Mouse (Mus musculus): ENCODE measurements around the gene Gm49394.

Gene Gm49394

GRCm38 (mm10) chr7:142669751-142670625, at the start of gene Gm49394:
Gene Gm49394 (minus strand): TSS chr7:142669942.
- DNase-seq (ENCODE audit: low spot score in 2 of 2): no peak

- DNase-seq (ENCODE audit: low spot score in 2 of 2): peak; percentile 17 to 19
Observed at GRCm38 (mm10) chr7:142714783-142715498, 45.2 kb upstream of the Gm49394 start.

DNA sequence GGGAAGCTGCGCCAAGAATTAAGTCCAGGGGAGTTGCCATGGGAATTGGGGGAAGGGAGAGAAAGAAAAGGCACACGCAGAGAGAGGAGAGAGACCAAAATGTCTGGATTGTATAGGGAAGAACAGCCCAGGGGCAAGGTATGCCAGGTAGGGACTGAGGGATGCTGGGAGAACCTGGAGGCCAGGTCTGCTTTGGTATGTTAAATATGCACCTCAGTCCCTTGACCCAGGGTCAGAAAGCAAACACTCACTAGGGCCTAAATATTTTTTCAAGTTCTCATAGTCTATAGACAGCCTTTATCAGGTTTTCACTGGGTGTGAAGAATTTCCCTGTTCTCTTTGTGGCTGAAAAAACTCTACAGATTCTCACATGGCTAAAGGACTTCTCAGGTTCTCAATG, 37.1 kb upstream of the Gm49394 start:
- no peak for DNase-seq (ENCODE audit: low spot score in 2 of 2)

DNA sequence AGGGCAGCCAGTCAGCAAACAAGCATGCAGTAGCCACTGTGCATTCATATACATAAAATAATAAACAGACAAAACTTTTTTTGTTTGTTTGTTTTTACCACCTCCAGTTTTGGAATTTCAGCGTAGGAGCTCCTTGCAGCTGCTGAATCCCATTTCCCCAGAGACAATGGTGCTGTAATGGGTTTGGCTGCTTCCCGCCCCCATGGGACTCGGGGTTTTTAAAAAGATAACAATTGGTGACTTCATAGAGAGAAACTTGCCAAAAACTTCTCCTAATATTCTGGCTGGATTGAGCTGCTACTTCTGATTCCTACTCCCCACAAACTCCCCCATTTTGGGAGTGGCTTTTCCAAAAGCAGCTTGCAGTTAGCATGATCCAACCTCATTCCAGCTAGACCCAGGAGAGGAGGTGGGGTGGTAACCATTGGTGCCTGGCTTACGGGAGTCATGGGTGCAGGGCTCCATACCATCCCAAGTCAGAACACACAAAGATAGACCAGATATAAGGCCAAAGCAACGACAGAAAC, 29.7 kb upstream of the Gm49394 start:
- DNase-seq (ENCODE audit: low spot score in 2 of 2): no peak

- no peak for DNase-seq (ENCODE audit: low spot score in 2 of 2)
Observed at GRCm38 (mm10) chr7:142678611-142679010, 8.9 kb upstream of the Gm49394 start.

DNA sequence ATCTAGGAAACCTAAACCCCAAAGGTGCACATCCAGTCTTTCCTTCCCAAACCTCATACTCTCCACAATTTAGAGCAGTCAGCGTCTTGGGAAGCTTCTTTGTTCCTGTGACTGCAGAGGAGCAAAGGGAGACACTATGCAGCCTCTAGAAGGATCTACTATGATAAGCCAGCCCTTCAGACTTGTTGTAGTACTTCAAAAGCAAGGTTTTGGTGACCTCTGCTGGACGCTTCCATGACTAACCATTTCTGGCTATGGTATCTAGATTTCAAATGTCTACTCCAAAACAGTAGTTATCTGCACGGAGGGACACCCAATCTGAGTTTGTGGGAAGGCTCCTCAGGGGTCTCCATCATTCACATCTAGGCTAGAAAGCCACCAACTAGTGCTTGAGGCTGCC, 5.9 kb upstream of the Gm49394 start:
- DNase-seq (ENCODE audit: low spot score in 2 of 2): no peak

DNA sequence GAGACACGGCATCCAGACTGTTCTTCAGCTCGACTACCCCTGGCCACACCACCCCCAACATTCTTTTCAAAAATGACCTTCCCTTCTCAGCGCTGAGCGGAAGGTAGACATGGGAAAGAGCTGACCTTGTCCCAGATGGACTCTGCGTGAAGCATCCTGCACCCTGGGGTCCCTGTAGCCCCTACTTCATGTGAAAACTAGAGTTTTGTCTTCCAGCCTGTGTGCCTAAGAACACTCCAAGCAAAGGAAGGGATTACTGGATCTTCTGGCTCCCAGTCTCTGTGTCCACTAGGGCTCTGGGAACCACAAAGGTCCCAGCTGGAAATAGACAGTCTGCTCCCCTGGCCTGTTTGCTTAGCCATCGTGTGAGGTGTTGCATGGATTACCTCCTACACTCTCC, 5.4 kb upstream of the Gm49394 start:
- no peak for DNase-seq (ENCODE audit: low spot score in 2 of 2)

DNA sequence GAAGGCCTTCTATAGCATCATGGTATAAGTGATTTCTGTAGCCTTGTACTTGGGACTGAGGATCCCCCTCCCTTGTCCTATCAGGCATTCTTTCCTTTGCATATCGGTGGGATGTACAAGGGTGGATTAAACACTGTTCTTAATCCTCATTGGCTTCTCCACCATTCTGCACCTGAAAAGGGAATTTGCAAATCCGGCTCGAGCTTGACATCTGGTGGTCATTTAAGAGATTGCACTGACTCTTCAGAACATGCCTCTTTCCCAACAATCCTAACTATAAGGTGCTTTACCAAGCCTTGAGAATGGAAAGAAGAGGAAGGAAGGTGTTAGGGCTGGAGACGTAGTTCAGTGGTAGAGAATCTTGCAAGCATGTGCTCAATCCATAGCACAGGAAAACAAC, 2.4 kb upstream of the Gm49394 start:
- DNase-seq (ENCODE audit: low spot score in 2 of 2): no peak

DNA sequence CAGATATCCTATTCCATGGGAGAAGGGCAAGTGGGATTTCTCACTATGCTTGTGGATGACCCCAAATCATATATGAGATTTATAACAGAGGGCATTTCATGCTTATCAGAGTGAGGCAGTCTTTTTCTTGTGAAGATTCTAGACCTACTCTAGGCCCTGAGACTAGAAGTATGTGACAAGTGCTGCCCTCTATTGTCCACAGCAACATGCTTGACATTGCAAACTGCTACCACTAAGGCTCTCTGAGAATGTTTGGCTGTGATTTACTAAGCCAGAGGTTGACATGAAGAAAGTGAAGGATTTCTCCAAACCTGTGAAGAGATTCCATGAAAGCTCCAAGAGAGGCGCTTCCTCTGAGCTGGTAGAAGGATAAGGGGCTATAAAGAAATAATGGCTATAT, 1.3 kb upstream of the Gm49394 start:
- no peak for DNase-seq (ENCODE audit: low spot score in 2 of 2)

DNA sequence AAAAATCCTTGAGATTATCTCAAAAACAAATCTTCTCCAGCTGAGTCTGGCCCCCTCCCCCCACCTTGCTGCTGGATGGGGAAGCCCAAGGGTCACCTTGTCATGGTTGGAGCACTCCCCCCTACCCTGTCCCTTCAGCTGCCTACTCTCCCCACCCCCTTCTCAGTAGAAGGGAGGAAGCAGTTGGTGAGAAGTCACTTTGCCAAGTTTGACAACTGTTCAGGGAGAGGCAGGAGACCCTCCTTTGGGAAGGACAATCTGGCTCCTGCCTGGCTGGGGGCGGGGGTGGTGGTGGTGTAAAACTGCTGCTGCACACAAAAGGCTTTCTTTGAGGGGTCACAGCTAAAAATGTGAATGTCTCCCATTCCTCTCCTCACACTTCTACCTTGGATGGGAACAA, 1.4 kb downstream of the Gm49394 start:
- DNase-seq (ENCODE audit: low spot score in 2 of 2): no peak

DNA sequence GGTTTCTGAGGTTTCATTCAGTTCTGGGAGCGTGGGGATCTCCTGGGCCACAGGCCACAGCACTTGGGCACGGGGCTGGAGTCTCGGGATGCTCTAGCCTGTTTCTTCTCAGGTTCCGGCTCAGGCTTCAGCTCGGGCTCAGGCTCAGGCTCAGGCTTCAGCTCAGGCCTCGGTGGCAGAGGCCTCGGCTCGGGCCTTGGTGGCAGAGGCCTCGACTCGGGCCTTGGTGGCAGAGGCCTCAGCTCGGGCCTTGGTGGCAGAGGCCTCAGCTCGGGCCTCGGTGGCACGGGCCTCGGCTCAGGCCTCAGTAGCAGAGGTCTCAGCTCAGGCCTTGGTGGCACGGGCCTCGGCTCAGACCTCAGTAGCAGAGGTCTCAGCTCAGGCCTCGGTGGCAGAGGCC, 2.2 kb downstream of the Gm49394 start:
- no peak for DNase-seq (ENCODE audit: low spot score in 2 of 2)

DNA sequence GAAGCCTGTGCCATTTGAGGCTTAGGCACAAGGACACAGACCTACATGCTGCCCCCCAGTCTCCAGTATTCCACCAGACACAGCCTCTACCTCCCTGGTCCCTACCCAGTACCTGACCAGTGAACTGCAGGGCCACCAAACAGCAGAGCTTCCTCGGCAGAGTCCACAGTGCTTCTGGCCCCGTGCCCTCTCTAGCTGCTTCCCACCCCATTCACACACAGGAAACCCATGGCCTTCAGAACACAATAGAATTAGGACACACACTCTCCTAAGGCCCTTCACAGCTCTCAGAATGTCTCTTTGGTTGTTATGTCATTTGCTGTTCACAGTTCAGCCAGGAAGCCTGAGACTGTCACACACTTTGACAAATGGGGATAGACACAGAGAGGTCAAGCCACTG, 3.1 kb downstream of the Gm49394 start, which contains the start of gene Igf2:
Gene Igf2, minus strand, starts transcription at position 158 of the 400 bp plus-strand sequence.
- DNase-seq (ENCODE audit: low spot score in 2 of 2): no peak

DNA sequence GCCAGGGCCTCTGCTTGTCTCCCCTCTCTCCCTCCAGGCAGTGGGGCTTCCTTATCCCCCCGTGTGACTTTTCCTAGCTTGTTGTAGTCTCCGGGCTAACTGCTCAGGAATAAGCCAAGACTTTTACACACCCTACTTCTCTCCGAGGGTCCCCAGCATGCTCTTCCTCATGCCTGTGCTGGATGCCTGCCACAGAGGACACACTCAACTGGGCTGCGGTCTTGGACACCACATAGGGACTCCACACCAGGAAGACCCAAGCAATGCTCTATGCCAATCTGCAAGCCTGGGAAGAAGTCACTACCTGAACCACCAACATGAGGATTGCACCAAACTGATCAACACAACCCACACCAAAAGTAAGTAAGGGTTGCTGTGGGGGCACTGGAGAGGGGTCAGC, 3.6 kb downstream of the Gm49394 start:
- no peak for DNase-seq (ENCODE audit: low spot score in 2 of 2)

GRCm38 (mm10) chr7:142665364-142665763, 4.4 kb downstream of the Gm49394 start:
- no peak for DNase-seq (ENCODE audit: low spot score in 2 of 2)

DNA sequence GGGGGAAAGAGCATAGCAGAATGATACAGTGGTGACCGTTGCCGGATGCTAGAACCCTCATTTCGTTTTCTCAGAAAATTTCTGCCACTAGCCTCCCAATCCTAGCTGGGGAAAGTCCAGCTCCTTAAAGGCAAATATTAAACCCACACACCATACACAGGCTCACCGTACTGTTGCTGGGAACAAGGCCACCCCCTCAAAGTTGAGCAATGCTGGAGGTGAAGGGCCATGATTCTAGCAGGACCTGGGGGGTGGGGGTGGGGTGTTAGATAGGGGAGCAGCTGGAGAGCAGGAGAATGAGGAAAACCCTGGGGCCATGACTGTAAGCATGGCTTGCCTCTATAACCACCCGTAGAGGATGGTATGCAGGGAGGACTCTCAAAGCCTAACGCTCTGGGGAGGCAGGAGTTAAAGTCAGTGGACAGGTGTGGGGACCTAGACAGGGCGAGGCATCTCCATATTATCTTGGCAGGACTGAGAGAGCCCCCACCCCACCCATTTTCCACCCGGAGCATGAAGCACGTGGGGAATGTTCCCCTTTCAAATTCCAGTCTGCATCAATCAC, 5.2 kb downstream of the Gm49394 start:
- no peak for DNase-seq (ENCODE audit: low spot score in 2 of 2)

GRCm38 (mm10) chr7:142663931-142664421, 5.8 kb downstream of the Gm49394 start:
- DNase-seq (ENCODE audit: low spot score in 2 of 2): no peak

- DNase-seq (ENCODE audit: low spot score in 2 of 2): no peak
Observed at GRCm38 (mm10) chr7:142663151-142663550, 6.6 kb downstream of the Gm49394 start.

GRCm38 (mm10) chr7:142661811-142662210, 7.9 kb downstream of the Gm49394 start:
- no peak for DNase-seq (ENCODE audit: low spot score in 2 of 2)

- DNase-seq (ENCODE audit: low spot score in 2 of 2): no peak
Observed at GRCm38 (mm10) chr7:142661046-142661445, 8.7 kb downstream of the Gm49394 start.

GRCm38 (mm10) chr7:142660651-142660945, 9.1 kb downstream of the Gm49394 start:
- DNase-seq (ENCODE audit: low spot score in 2 of 2): no peak

DNA sequence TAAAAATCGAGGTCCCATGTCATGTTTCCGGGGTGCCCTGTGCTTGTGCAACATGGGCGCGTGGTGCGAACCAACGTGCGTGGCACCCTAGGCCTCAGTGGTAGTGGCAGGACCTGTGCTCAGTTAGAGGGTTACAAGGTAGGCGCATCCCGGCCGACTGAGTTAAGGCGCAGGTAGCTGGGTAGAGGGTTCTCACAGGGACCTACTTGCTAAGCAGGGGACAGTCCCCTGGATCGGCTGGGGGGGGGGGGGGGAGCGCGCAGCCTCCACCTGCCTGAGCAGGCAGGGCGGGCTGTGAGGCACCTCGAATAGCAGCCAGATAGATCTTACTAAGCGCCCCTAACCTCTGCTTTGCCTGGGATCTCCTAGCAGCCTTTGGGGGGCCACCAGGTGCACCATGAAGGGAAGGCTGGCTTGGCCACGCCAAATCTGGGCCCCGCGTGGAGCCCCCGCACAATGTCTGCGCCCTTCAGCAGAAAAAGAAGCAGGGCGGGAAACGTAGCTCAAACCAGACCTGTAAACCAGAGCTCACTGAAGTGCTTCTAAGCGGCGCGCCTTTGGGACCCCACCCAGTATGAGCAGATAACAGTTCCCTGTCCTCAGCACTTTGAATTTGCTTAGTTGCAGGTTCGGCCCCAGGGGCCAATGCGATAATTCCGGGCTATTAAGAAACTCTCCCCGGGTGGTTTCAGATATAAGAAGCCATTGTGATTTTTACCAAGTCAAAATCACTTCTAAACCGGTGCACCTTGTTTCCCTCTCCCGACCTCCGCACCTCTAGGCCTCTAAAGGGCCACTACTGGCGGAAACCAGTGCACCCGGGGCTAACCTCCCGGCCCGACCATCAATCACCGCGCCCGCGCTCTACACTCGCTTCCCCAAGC, 9.7 kb downstream of the Gm49394 start:
- no peak for DNase-seq (ENCODE audit: low spot score in 2 of 2)

All from natural killer cell, adult 2 months (primary cell).